Mouse (Mus musculus) liver, adult 2 months (tissue): ENCODE results near the gene Pprc1.

Source experiments
- CTCF ChIP-seq: fragments of 200-500 bp; IDR thresholded peaks from 2 replicates; pipeline ENCODE4 v1.5.1; 2011; ENCODE audit warnings: low read depth, low read length, control low read depth
- POLR2A ChIP-seq: fragments of 200-500 bp; IDR thresholded peaks from 2 replicates; pipeline ENCODE4 v1.6.1; 2011; ENCODE audit warnings: low read length, control low read depth; ENCODE audit not compliant: insufficient read depth; ENCODE audit errors: extremely low read depth

GRCm38 (mm10) chr19:46060845-46061244, 16.2 kb downstream of the Pprc1 start:
- TF ChIP-seq POLR2A: no peak
- no peak for TF ChIP-seq CTCF
